Mouse (Mus musculus): Measurements from ENCODE around the gene Ccdc182.

Ccdc182 gene

GRCm38 (mm10) chr11:88281428-88282119 is 12.3 kb upstream of the Ccdc182 start:
- DNase-seq, result no peak

GRCm38 (mm10) chr11:88282516-88282915 is 11.3 kb upstream of the Ccdc182 start:
- no peak for DNase-seq

- DNase-seq, result no peak
These were observed 7.8 kb upstream of the Ccdc182 start for GRCm38 (mm10) chr11:88286019-88286418.

GRCm38 (mm10) chr11:88288400-88288799 is 5.5 kb upstream of the Ccdc182 start:
- no peak for DNase-seq

GRCm38 (mm10) chr11:88288805-88289340 is 5.0 kb upstream of the Ccdc182 start:
- DNase-seq, result no peak

GRCm38 (mm10) chr11:88291245-88291644 is 2.6 kb upstream of the Ccdc182 start:
- DNase-seq, result no peak

GRCm38 (mm10) chr11:88291688-88292087 is 2.2 kb upstream of the Ccdc182 start:
- DNase-seq, result no peak

- DNase-seq, result no peak
These were observed 494 bp downstream of the Ccdc182 start for GRCm38 (mm10) chr11:88294394-88294710.

GRCm38 (mm10) chr11:88295298-88295697 is 1.4 kb downstream of the Ccdc182 start:
- peak; percentile 77 for DNase-seq

GRCm38 (mm10) chr11:88297526-88297925 is 3.7 kb downstream of the Ccdc182 start:
- DNase-seq, result peak; percentile 66

- no peak for DNase-seq
These were observed 5.5 kb downstream of the Ccdc182 start for GRCm38 (mm10) chr11:88299345-88299744.

GRCm38 (mm10) chr11:88301619-88302018 is 7.8 kb downstream of the Ccdc182 start:
- DNase-seq, result no peak

GRCm38 (mm10) chr11:88305759-88306158 is 11.9 kb downstream of the Ccdc182 start:
- no peak for DNase-seq

GRCm38 (mm10) chr11:88307616-88308543 is 14.0 kb downstream of the Ccdc182 start:
- DNase-seq, result no peak

GRCm38 (mm10) chr11:88309059-88309700 is 15.3 kb downstream of the Ccdc182 start:
- no peak for DNase-seq

- no peak for DNase-seq
These were observed 16.9 kb downstream of the Ccdc182 start for GRCm38 (mm10) chr11:88310773-88311172.

- DNase-seq, result no peak
These were observed 17.7 kb downstream of the Ccdc182 start for GRCm38 (mm10) chr11:88311606-88312005.

GRCm38 (mm10) chr11:88313512-88313911 is 19.7 kb downstream of the Ccdc182 start:
- peak; percentile 24 for DNase-seq

- DNase-seq, result no peak
These were observed 20.6 kb downstream of the Ccdc182 start for GRCm38 (mm10) chr11:88314471-88314870.

- DNase-seq, result no peak
These were observed 21.5 kb downstream of the Ccdc182 start for GRCm38 (mm10) chr11:88315393-88315792.

- DNase-seq, result no peak
These were observed 25.0 kb downstream of the Ccdc182 start for GRCm38 (mm10) chr11:88318850-88319249.

GRCm38 (mm10) chr11:88327016-88327415 is 33.2 kb downstream of the Ccdc182 start:
- no peak for DNase-seq

All from kidney, adult 9 months (tissue).